ENCODE assay signal across 22 mouse cellular contexts in the genomic region with DNA sequence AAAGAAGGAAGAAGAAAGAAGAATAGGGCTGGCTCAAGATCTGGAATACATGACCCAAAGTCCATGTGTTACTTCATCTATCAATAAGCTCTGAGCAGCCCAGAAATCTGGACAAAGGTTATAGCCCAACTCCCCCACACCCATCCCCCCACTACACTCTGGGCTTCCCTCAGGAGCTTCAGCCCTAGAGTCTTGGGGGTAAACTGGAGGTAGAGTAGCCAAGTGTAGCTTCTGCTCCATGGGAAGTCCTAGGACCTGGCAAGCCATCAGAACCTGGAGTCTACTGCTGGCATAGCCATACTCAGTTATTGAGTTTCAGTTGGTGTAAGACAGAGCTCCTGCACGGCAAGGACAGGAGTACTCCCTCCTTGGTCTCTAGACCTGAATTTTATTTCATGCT. TPM values are rescaled to one million over a fixed set of nuclear protein-coding genes. Genes with fewer than 3 reads are reported as not detected.
A peak's percentile ranks its signal among the peaks of the same experiment; 100 is the strongest.
DNase-seq lines count a peak whose midpoint lies in the region; TF ChIP-seq lines count a peak whose summit lies in the region.
"Had no signal": no experiment of that assay in that cellular context is flagged by ENCODE, and none has a peak within 500 bp of the region (broad histone marks: within the 10 kb centered on the region; RNA-seq: fewer than 3 reads in every experiment).

No protein-coding gene starts in this region.

- peak; percentile 38 for DNase-seq in cerebellum, adult 9-10 months
- DNase-seq in cerebellum, adult 11-12 months, result no peak
- peak; percentile 85 for DNase-seq in heart, adult 11 months
- DNase-seq in heart, adult 2 months, result no peak
- DNase-seq in brain, adult 2 months (ENCODE audit: low read depth, low spot score), result peak; percentile 22
- DNase-seq in spleen, adult 18-20 months, result no peak
- DNase-seq: adrenal gland, postnatal 10 days; cerebellum, adult 11 months; cerebellum, adult 8-10 months; cerebellum, postnatal 14 days; heart, adult 18-20 months; heart, postnatal 14 days; heart, postnatal 4 days; kidney, adult 11 months had no signal

- no peak overlapping the region for H3K4me3 ChIP-seq in heart, adult 2 months
- H3K4me3 ChIP-seq: forebrain, embryonic 10.5 days; forebrain, embryonic 13.5 days; heart, embryonic 10.5 days; heart, embryonic 13.5 days had no signal

- no peaks in the 10 kb centered on the region; the same call in 1 of the 2 replicates for H3K36me3 ChIP-seq in heart, adult 2 months (ENCODE audit: control insufficient read depth, insufficient read depth, low read length)
- H3K36me3 ChIP-seq: forebrain, embryonic 10.5 days had no signal

- TF ChIP-seq POLR2A in heart, adult 2 months (IDR thresholded peaks at IDR 0.05; ENCODE audit: insufficient read depth, low read depth, low read length), result no peak

- peaks cover 27% of the 10 kb centered on the region for H3K4me1 ChIP-seq in heart, adult 2 months (ENCODE audit: control insufficient read depth, insufficient read depth, low read length)
- H3K4me1 ChIP-seq: forebrain, embryonic 13.5 days had no signal

- TF ChIP-seq CTCF in heart, adult 2 months (IDR thresholded peaks at IDR 0.05), result no peak

- no peaks in the 10 kb centered on the region for H3K27me3 ChIP-seq in heart, adult 2 months (ENCODE audit: control insufficient read depth, insufficient read depth, low read length)
- H3K27me3 ChIP-seq: forebrain, embryonic 13.5 days; heart, embryonic 13.5 days had no signal

- intact Hi-C loops in heart, adult 2 months (cut with DNase I), result no loop called here

- no peak for TF ChIP-seq EP300 in heart, adult 2 months (IDR thresholded peaks at IDR 0.05; ENCODE audit: insufficient read depth, low read depth, low read length)

- 85% methylated on average over 1 of the region's 1 CpGs for WGBS in heart, adult 2 months

- H3K27ac ChIP-seq in heart, adult 2 months, result no peak overlapping the region
- H3K27ac ChIP-seq: forebrain, embryonic 10.5 days; forebrain, embryonic 13.5 days; heart, embryonic 10.5 days; heart, embryonic 13.5 days; hindbrain, embryonic 14.5 days; hindbrain, postnatal 0 days had no signal

- H3K9ac ChIP-seq in heart, adult 2 months (ENCODE audit: low read depth, low read length), result no peak overlapping the region
- H3K9ac ChIP-seq: forebrain, embryonic 13.5 days; heart, embryonic 13.5 days; hindbrain, embryonic 14.5 days had no signal

- no peaks in the 10 kb centered on the region; the same call in none of the 2 replicates for H3K79me2 ChIP-seq in heart, adult 2 months (replicated peaks; ENCODE audit: control insufficient read depth, insufficient read depth, low read length)

RNA-seq across cellular contexts. Expression of gene Atp6v0d1, which starts 16.3 kb away (rescaled TPM):
- total RNA-seq in heart, adult 2 months (2021), result 10 to 100 TPM; 46.4 to 48.9 TPM
- 61.7 and 69.0 TPM in 2 replicates for polyA plus RNA-seq in heart, adult 2 months (2012; rRNA removed)

RNA-seq across cellular contexts. Expression of gene Hsd11b2, which starts 31.0 kb away (rescaled TPM):
- under 1 TPM in 1 of 2 experiments, not detected in 1; 0.23 TPM for total RNA-seq in heart, adult 2 months (2021)
- 0.08 and 0.32 TPM in 2 replicates for polyA plus RNA-seq in heart, adult 2 months (2012; rRNA removed)
- polyA plus RNA-seq: activated CD4-positive, CD25-positive, alpha-beta regulatory T cell, adult 4 months; inflammation-experienced regulatory T-cells, adult 6 months had no signal

RNA-seq across cellular contexts. Expression of gene Zdhhc1, which starts 52.8 kb away (rescaled TPM):
- 10 to 100 TPM; 13.0 to 13.3 TPM for total RNA-seq in heart, adult 2 months (2021)
- 37.5 and 40.5 TPM in 2 replicates for polyA plus RNA-seq in heart, adult 2 months (2012; rRNA removed)

RNA-seq across cellular contexts. Expression of gene Ripor1, which starts 55.5 kb away (rescaled TPM):
- total RNA-seq in heart, adult 2 months (2021), result 10 to 100 TPM; 42.5 to 51.6 TPM
- polyA plus RNA-seq in heart, adult 2 months (2012; rRNA removed), result 39.2 TPM in 2 replicates

Comparison
In these comparisons a context has a peak if more than half of its experiments do, and no peak if none do; other contexts are left out.
1. DNase-seq: peak in cerebellum, adult 9-10 months (single experiment), heart, adult 11 months (single experiment) and brain, adult 2 months (single experiment); none in cerebellum, adult 11-12 months (single experiment), heart, adult 2 months (0 of 2) and spleen, adult 18-20 months (0 of 2).